Mouse (Mus musculus): Measurements from ENCODE around the gene Asap3. TPM values are rescaled to one million over a fixed set of nuclear protein-coding genes. Genes with fewer than 3 reads are reported as not detected.

Asap3 gene
- polyA plus RNA-seq, 1 experiment: 9.3 TPM

- Histone ChIP-seq H3K4me1 (ENCODE audit: control insufficient read depth, insufficient read depth, low read length) (peaks cover 9% of the 10 kb centered on the region), H3K4me3 (replicated peaks; ENCODE audit: extremely low read depth, low read depth, low read length) (no peak overlapping the region)
- no peak for DNase-seq
- 72% methylated on average over 8 of the region's 8 CpGs for WGBS
- TF ChIP-seq POLR2A (IDR thresholded peaks at IDR 0.05; ENCODE audit: borderline replicate concordance, extremely low read depth, low read depth, low read length) (no peak), CTCF (IDR thresholded peaks at IDR 0.05; ENCODE audit: insufficient read depth, low read length) (no peak)
Measured at GRCm38 (mm10) chr4:136214828-136215227, 8.7 kb downstream of the Asap3 start.

- Histone ChIP-seq H3K4me3 (replicated peaks; ENCODE audit: extremely low read depth, low read depth, low read length) (no peak overlapping the region), H3K4me1 (ENCODE audit: control insufficient read depth, insufficient read depth, low read length) (peaks cover 12% of the 10 kb centered on the region)
- TF ChIP-seq POLR2A (IDR thresholded peaks at IDR 0.05; ENCODE audit: borderline replicate concordance, extremely low read depth, low read depth, low read length) (no peak), CTCF (IDR thresholded peaks at IDR 0.05; ENCODE audit: insufficient read depth, low read length) (no peak)
- DNase-seq: no peak
- 76% methylated on average over 8 of the region's 8 CpGs for WGBS
Measured at GRCm38 (mm10) chr4:136215576-136215975, 9.4 kb downstream of the Asap3 start.

GRCm38 (mm10) chr4:136217063-136217462 is 10.9 kb downstream of the Asap3 start:
- H3K4me1 ChIP-seq (ENCODE audit: control insufficient read depth, insufficient read depth, low read length): peaks cover 12% of the 10 kb centered on the region
- peak; percentile 41 for DNase-seq
- no peak overlapping the region for H3K4me3 ChIP-seq (replicated peaks; ENCODE audit: extremely low read depth, low read depth, low read length)
- TF ChIP-seq POLR2A (IDR thresholded peaks at IDR 0.05; ENCODE audit: borderline replicate concordance, extremely low read depth, low read depth, low read length) (no peak), CTCF (IDR thresholded peaks at IDR 0.05; ENCODE audit: insufficient read depth, low read length) (no peak)
- 37% methylated on average over 10 of the region's 10 CpGs for WGBS

GRCm38 (mm10) chr4:136218595-136219214 is 12.5 kb downstream of the Asap3 start:
- WGBS: 17% methylated on average over 18 of the region's 18 CpGs
- TF ChIP-seq CTCF (IDR thresholded peaks at IDR 0.05; ENCODE audit: insufficient read depth, low read length): no peak
- no peak for TF ChIP-seq POLR2A (IDR thresholded peaks at IDR 0.05; ENCODE audit: borderline replicate concordance, extremely low read depth, low read depth, low read length)
- DNase-seq: peak; percentile 41
- H3K4me3 ChIP-seq (replicated peaks; ENCODE audit: extremely low read depth, low read depth, low read length): no peak overlapping the region
- H3K4me1 ChIP-seq (ENCODE audit: control insufficient read depth, insufficient read depth, low read length): peaks cover 12% of the 10 kb centered on the region

- 32% methylated on average over 17 of the region's 17 CpGs for WGBS
- no peak overlapping the region for H3K4me3 ChIP-seq (replicated peaks; ENCODE audit: extremely low read depth, low read depth, low read length)
- TF ChIP-seq CTCF (IDR thresholded peaks at IDR 0.05; ENCODE audit: insufficient read depth, low read length) (no peak), POLR2A (IDR thresholded peaks at IDR 0.05; ENCODE audit: borderline replicate concordance, extremely low read depth, low read depth, low read length) (no peak)
- DNase-seq: peak; percentile 49
- H3K4me1 ChIP-seq (ENCODE audit: control insufficient read depth, insufficient read depth, low read length): peaks cover 12% of the 10 kb centered on the region
Measured at GRCm38 (mm10) chr4:136220133-136220775, 14.1 kb downstream of the Asap3 start.

GRCm38 (mm10) chr4:136223549-136224239 is 17.5 kb downstream of the Asap3 start:
- 76% methylated on average over 13 of the region's 13 CpGs for WGBS
- peaks cover 5% of the 10 kb centered on the region; the same call in 1 of the 2 replicates for H3K4me1 ChIP-seq (ENCODE audit: control insufficient read depth, insufficient read depth, low read length)
- peak; percentile 5; the same call in 1 of the 2 replicates for TF ChIP-seq CTCF (IDR thresholded peaks at IDR 0.05; ENCODE audit: insufficient read depth, low read length)
- TF ChIP-seq POLR2A (IDR thresholded peaks at IDR 0.05; ENCODE audit: borderline replicate concordance, extremely low read depth, low read depth, low read length): no peak
- H3K4me3 ChIP-seq (replicated peaks; ENCODE audit: extremely low read depth, low read depth, low read length): no peak overlapping the region
- no peak for DNase-seq

GRCm38 (mm10) chr4:136224240-136224559 is 18.0 kb downstream of the Asap3 start:
- WGBS: 51% methylated on average over 5 of the region's 5 CpGs
- no peak for DNase-seq
- TF ChIP-seq POLR2A (IDR thresholded peaks at IDR 0.05; ENCODE audit: borderline replicate concordance, extremely low read depth, low read depth, low read length) (no peak), CTCF (IDR thresholded peaks at IDR 0.05; ENCODE audit: insufficient read depth, low read length) (no peak)
- peaks cover 3% of the 10 kb centered on the region; the same call in 1 of the 2 replicates for H3K4me1 ChIP-seq (ENCODE audit: control insufficient read depth, insufficient read depth, low read length)
- H3K4me3 ChIP-seq (replicated peaks; ENCODE audit: extremely low read depth, low read depth, low read length): no peak overlapping the region

GRCm38 (mm10) chr4:136224677-136225460 is 18.7 kb downstream of the Asap3 start:
- H3K4me1 ChIP-seq (ENCODE audit: control insufficient read depth, insufficient read depth, low read length): peaks cover 2% of the 10 kb centered on the region; the same call in 1 of the 2 replicates
- H3K4me3 ChIP-seq (replicated peaks; ENCODE audit: extremely low read depth, low read depth, low read length): no peak overlapping the region
- WGBS: 64% methylated on average over 23 of the region's 23 CpGs
- TF ChIP-seq CTCF (IDR thresholded peaks at IDR 0.05; ENCODE audit: insufficient read depth, low read length): no peak
- TF ChIP-seq POLR2A (IDR thresholded peaks at IDR 0.05; ENCODE audit: borderline replicate concordance, extremely low read depth, low read depth, low read length): no peak
- no peak for DNase-seq

GRCm38 (mm10) chr4:136227408-136227807 is 21.2 kb downstream of the Asap3 start:
- no peak for DNase-seq
- no peak for TF ChIP-seq CTCF (IDR thresholded peaks at IDR 0.05; ENCODE audit: insufficient read depth, low read length)
- no peak for TF ChIP-seq POLR2A (IDR thresholded peaks at IDR 0.05; ENCODE audit: borderline replicate concordance, extremely low read depth, low read depth, low read length)
- H3K4me1 ChIP-seq (ENCODE audit: control insufficient read depth, insufficient read depth, low read length): no peaks in the 10 kb centered on the region; the same call in 1 of the 2 replicates
- 64% methylated on average over 7 of the region's 7 CpGs for WGBS
- H3K4me3 ChIP-seq (replicated peaks; ENCODE audit: extremely low read depth, low read depth, low read length): no peak overlapping the region
